Mouse (Mus musculus) MEL (cell line): ENCODE results near the gene Prickle2. TPM values are rescaled to one million over a fixed set of nuclear protein-coding genes. Genes with fewer than 3 reads are reported as not detected.

ENCODE experiments used
- DNase-seq: peaks from one replicate; pipeline ENCODE4 v3.0.0; 2011; ENCODE audit warnings: low read depth, low spot score
- H3K27ac ChIP-seq: 2 replicates; pipeline ENCODE4 v1.5.1; 2012; ENCODE audit warnings: low read depth, mild to moderate bottlenecking, control low read depth, low read length, moderate library complexity; ENCODE audit not compliant: control insufficient read depth
- H3K27me3 ChIP-seq, 2 experiments: fragments of 150-350 bp in 1 of 2; sonication (generic) in 1 of 2; 2 replicates each; pipeline ENCODE4 v1.6.1; 2012; ENCODE audit warnings: low read length in 2 of 2, mild to moderate bottlenecking in 2 of 2, improper control_type of control experiment in 1 of 2, moderate library complexity in 1 of 2; ENCODE audit not compliant: insufficient read depth in 2 of 2, control insufficient read depth in 1 of 2
- H3K36me3 ChIP-seq, 2 experiments: 2 replicates each; pipeline ENCODE4 v1.6.1; 2012 to 2014; ENCODE audit warnings: low read length in 2 of 2, improper control_type of control experiment in 1 of 2, inconsistent platforms in 1 of 2, mild to moderate bottlenecking in 1 of 2; ENCODE audit not compliant: insufficient read depth in 2 of 2, control insufficient read depth in 1 of 2
- H3K4me1 ChIP-seq, 2 experiments: fragments of 150-350 bp in 1 of 2; sonication (generic) in 1 of 2; 2 replicates each; pipeline ENCODE4 v1.6.1; 2012; ENCODE audit warnings: low read length in 2 of 2, improper control_type of control experiment in 1 of 2, mild to moderate bottlenecking in 1 of 2; ENCODE audit not compliant: insufficient read depth in 2 of 2, control insufficient read depth in 1 of 2
- H3K4me3 ChIP-seq, 2 experiments: fragments of 150-350 bp in 1 of 2; sonication (generic) in 1 of 2; 2 replicates each; pipeline ENCODE4 v1.5.1; 2012; ENCODE audit warnings: low read depth in 2 of 2, low read length in 2 of 2, mild to moderate bottlenecking in 2 of 2, moderate library complexity in 2 of 2, control low read depth in 1 of 2, improper control_type of control experiment in 1 of 2; ENCODE audit not compliant: control insufficient read depth in 1 of 2, insufficient read depth in 1 of 2
- H3K79me2 ChIP-seq: 2 replicates; pipeline ENCODE4 v1.6.1; 2012; ENCODE audit warnings: mild to moderate bottlenecking, low read length, moderate library complexity; ENCODE audit not compliant: control insufficient read depth, poor library complexity, insufficient read depth
- H3K9ac ChIP-seq: 2 replicates; pipeline ENCODE4 v1.6.1; 2012; ENCODE audit warnings: low read depth, mild to moderate bottlenecking, control low read depth, low read length, moderate library complexity; ENCODE audit not compliant: control insufficient read depth, poor library complexity, severe bottlenecking
- H3K9me3 ChIP-seq: fragments of 150-350 bp; sonication (generic); replicated peaks from 2 replicates; pipeline ENCODE4 v1.6.1; 2012; ENCODE audit warnings: mild to moderate bottlenecking, low read length, improper control_type of control experiment, moderate library complexity; ENCODE audit not compliant: insufficient read depth
- BHLHE40 ChIP-seq: IDR thresholded peaks from 2 replicates; pipeline ENCODE4 v1.6.1; 2012; ENCODE audit warnings: low read depth, mild to moderate bottlenecking, inconsistent platforms, low read length, improper control_type of control experiment, borderline replicate concordance
- CHD1 ChIP-seq: IDR thresholded peaks from 2 replicates; pipeline ENCODE4 v1.6.1; 2012; ENCODE audit warnings: low read depth, mild to moderate bottlenecking, inconsistent platforms, low read length, improper control_type of control experiment
- CHD2 ChIP-seq: IDR thresholded peaks from 2 replicates; pipeline ENCODE4 v1.6.1; 2011; ENCODE audit warnings: low read length, improper control_type of control experiment
- CTCF ChIP-seq, 3 experiments: IDR thresholded peaks in 2 of 3; conservative IDR thresholded peaks in 1 of 3; 2 replicates each; pipeline ENCODE4 v1.5.1; 2011 to 2012; ENCODE audit warnings: low read length in 3 of 3, low read depth in 2 of 3, mild to moderate bottlenecking in 2 of 3, improper control_type of control experiment in 1 of 3, inconsistent platforms in 1 of 3, mixed read lengths in 1 of 3, moderate library complexity in 1 of 3; ENCODE audit not compliant: control insufficient read depth in 1 of 3, insufficient read depth in 1 of 3, poor library complexity in 1 of 3, severe bottlenecking in 1 of 3
- E2F4 ChIP-seq: IDR thresholded peaks from 2 replicates; pipeline ENCODE4 v1.6.1; 2011; ENCODE audit warnings: low read depth, low read length, improper control_type of control experiment, borderline replicate concordance
- EP300 ChIP-seq, 2 experiments: IDR thresholded peaks; 2 replicates each; pipeline ENCODE4 v1.6.1; 2011; ENCODE audit warnings: improper control_type of control experiment in 2 of 2, low read length in 2 of 2, low read depth in 1 of 2, mild to moderate bottlenecking in 1 of 2
- GABPA ChIP-seq: IDR thresholded peaks from 2 replicates; pipeline ENCODE4 v1.6.1; 2012; ENCODE audit warnings: low read depth, mild to moderate bottlenecking, inconsistent platforms, low read length, improper control_type of control experiment, moderate library complexity
- MEF2A ChIP-seq: IDR thresholded peaks from 2 replicates; pipeline ENCODE4 v1.6.1; 2014; ENCODE audit warnings: low read depth, mild to moderate bottlenecking, inconsistent platforms, low read length, improper control_type of control experiment; ENCODE audit not compliant: poor library complexity, insufficient replicate concordance, severe bottlenecking; ENCODE audit errors: extremely low read depth
- MYC ChIP-seq: IDR thresholded peaks from 2 replicates; pipeline ENCODE4 v1.6.1; 2011; ENCODE audit warnings: low read depth, mild to moderate bottlenecking, low read length, improper control_type of control experiment, moderate library complexity
- NELFE ChIP-seq: IDR thresholded peaks from 2 replicates; pipeline ENCODE4 v1.6.1; 2011; ENCODE audit warnings: low read depth, low read length, improper control_type of control experiment
- POLR2AphosphoS2 ChIP-seq: IDR thresholded peaks from 2 replicates; pipeline ENCODE4 v1.6.1; 2011; ENCODE audit warnings: low read length, improper control_type of control experiment
- RAD21 ChIP-seq: IDR thresholded peaks from 2 replicates; pipeline ENCODE4 v1.6.1; 2011; ENCODE audit warnings: mild to moderate bottlenecking, low read depth, low read length, improper control_type of control experiment
- RCOR1 ChIP-seq: IDR thresholded peaks from 2 replicates; pipeline ENCODE4 v1.6.1; 2012; ENCODE audit warnings: low read depth, mild to moderate bottlenecking, inconsistent platforms, low read length, improper control_type of control experiment
- SIN3A ChIP-seq: IDR thresholded peaks from 2 replicates; pipeline ENCODE4 v1.6.1; 2012; ENCODE audit warnings: low read length, improper control_type of control experiment, inconsistent platforms
- TAL1 ChIP-seq: IDR thresholded peaks from 2 replicates; pipeline ENCODE4 v1.6.1; 2012; ENCODE audit warnings: mild to moderate bottlenecking, inconsistent platforms, low read length, moderate library complexity, mixed read lengths
- TBP ChIP-seq: IDR thresholded peaks from 2 replicates; pipeline ENCODE4 v1.8.0; 2011; ENCODE audit warnings: low read depth, low read length, improper control_type of control experiment
- UBTF ChIP-seq: IDR thresholded peaks from 2 replicates; pipeline ENCODE4 v1.6.1; 2012; ENCODE audit warnings: low read depth, mild to moderate bottlenecking, inconsistent platforms, low read length, improper control_type of control experiment, moderate library complexity, borderline replicate concordance; ENCODE audit not compliant: insufficient read depth
- USF1 ChIP-seq: IDR thresholded peaks from 2 replicates; pipeline ENCODE4 v1.6.1; 2014; ENCODE audit warnings: low read depth, mild to moderate bottlenecking, inconsistent platforms, low read length, improper control_type of control experiment, moderate library complexity
- USF2 ChIP-seq, 2 experiments: IDR thresholded peaks; 2 replicates each; pipeline ENCODE4 v1.6.1; 2011 to 2012; ENCODE audit warnings: improper control_type of control experiment in 2 of 2, low read length in 2 of 2, borderline replicate concordance in 1 of 2, inconsistent platforms in 1 of 2, low read depth in 1 of 2, mild to moderate bottlenecking in 1 of 2; ENCODE audit not compliant: insufficient read depth in 1 of 2
- ZC3H11A ChIP-seq: IDR thresholded peaks from 2 replicates; pipeline ENCODE4 v1.6.1; 2012; ENCODE audit warnings: low read depth, mild to moderate bottlenecking, inconsistent platforms, low read length, improper control_type of control experiment
- ZNF384 ChIP-seq: IDR thresholded peaks from 2 replicates; pipeline ENCODE4 v1.6.1; 2012; ENCODE audit warnings: low read depth, mild to moderate bottlenecking, inconsistent platforms, low read length, improper control_type of control experiment
- polyA plus RNA-seq, 2 experiments: library from polyadenylated mRNA; stranded (reverse) in 1 of 2; unstranded in 1 of 2; fragments of >175 nt in 1 of 2; fragments of >200 nt in 1 of 2; gene quantifications; 2 replicates each; pipeline versions ENCODE4 v1.2.1 to v1.2.4; 2012; ENCODE audit warnings: low replicate concordance in 2 of 2, low read depth in 1 of 2; ENCODE audit not compliant: insufficient read length in 2 of 2, insufficient read depth in 1 of 2, missing spikeins in 1 of 2
- total RNA-seq: library from RNA; depleted of rRNA; stranded (reverse); fragments of 300-350 nt; gene quantifications from 2 replicates; pipeline ENCODE4 v1.2.3, GENCODE M21; 2012

Prickle2 gene
- total and polyA plus RNA-seq, 3 experiments: not detected

GRCm38 (mm10) chr6:92649063-92649462 lies 56.9 kb downstream of the Prickle2 start:
- H3K4me1 ChIP-seq: no peaks in the 10 kb centered on the region
- no peaks in the 10 kb centered on the region for H3K27me3 ChIP-seq
- no peaks in the 10 kb centered on the region for H3K79me2 ChIP-seq
- H3K9ac ChIP-seq: no peak overlapping the region
- no peaks in the 10 kb centered on the region for H3K9me3 ChIP-seq
- DNase-seq: no peak
- no peak overlapping the region for H3K4me3 ChIP-seq
- H3K27ac ChIP-seq: no peak overlapping the region
- no peaks in the 10 kb centered on the region for H3K36me3 ChIP-seq
- TF ChIP-seq E2F4: no peak
- no peak for TF ChIP-seq TBP
- no peak for TF ChIP-seq ZC3H11A
- TF ChIP-seq RCOR1: no peak
- TF ChIP-seq USF2 (IDR thresholded peaks at IDR 0.05; ENCODE audit: borderline replicate concordance in 1 of 2, insufficient read depth in 1 of 2, low read depth in 1 of 2, low read length in 2 of 2): no peak
- no peak for TF ChIP-seq UBTF
- no peak for TF ChIP-seq RAD21
- no peak for TF ChIP-seq USF1

GRCm38 (mm10) chr6:92648571-92648970 lies 57.4 kb downstream of the Prickle2 start:
- TF ChIP-seq ZNF384: no peak
- TF ChIP-seq BHLHE40: no peak
- no peak for TF ChIP-seq USF2 (IDR thresholded peaks at IDR 0.05; ENCODE audit: borderline replicate concordance in 1 of 2, insufficient read depth in 1 of 2, low read depth in 1 of 2, low read length in 2 of 2)
- TF ChIP-seq POLR2AphosphoS2: no peak
- no peak for TF ChIP-seq USF1
- no peak for TF ChIP-seq GABPA
- no peak for TF ChIP-seq MEF2A
- no peak for TF ChIP-seq CTCF (IDR thresholded peaks at IDR 0.05 in 2 of 3, conservative IDR thresholded peaks at IDR 0.05 in 1 of 3; ENCODE audit: control insufficient read depth in 1 of 3, insufficient read depth in 1 of 3, low read depth in 2 of 3, low read length in 3 of 3, poor library complexity in 1 of 3, severe bottlenecking in 1 of 3)
- TF ChIP-seq TBP: no peak
- no peak for TF ChIP-seq MYC
- TF ChIP-seq TAL1: no peak
- no peak for TF ChIP-seq CHD1
- no peak for TF ChIP-seq NELFE
- no peak for TF ChIP-seq E2F4
- TF ChIP-seq CHD2: no peak
- no peak for TF ChIP-seq SIN3A
- no peak for TF ChIP-seq EP300 (IDR thresholded peaks at IDR 0.05; ENCODE audit: low read depth in 1 of 2, low read length in 2 of 2)
- DNase-seq: no peak
- H3K79me2 ChIP-seq: no peaks in the 10 kb centered on the region
- H3K9ac ChIP-seq: no peak overlapping the region
- no peaks in the 10 kb centered on the region for H3K36me3 ChIP-seq
- no peaks in the 10 kb centered on the region for H3K4me1 ChIP-seq
- H3K9me3 ChIP-seq: no peaks in the 10 kb centered on the region
- no peak overlapping the region for H3K4me3 ChIP-seq
- H3K27me3 ChIP-seq: no peaks in the 10 kb centered on the region
- no peak overlapping the region for H3K27ac ChIP-seq
